Mouse (Mus musculus) retina, adult 2 months (tissue): Measurements from ENCODE around the gene Jade1.

Experiments used
- DNase-seq: peaks from one replicate; pipeline ENCODE4 v3.0.0-alpha.2; 2012; ENCODE audit warnings: low read depth, low spot score

Gene Jade1

DNA sequence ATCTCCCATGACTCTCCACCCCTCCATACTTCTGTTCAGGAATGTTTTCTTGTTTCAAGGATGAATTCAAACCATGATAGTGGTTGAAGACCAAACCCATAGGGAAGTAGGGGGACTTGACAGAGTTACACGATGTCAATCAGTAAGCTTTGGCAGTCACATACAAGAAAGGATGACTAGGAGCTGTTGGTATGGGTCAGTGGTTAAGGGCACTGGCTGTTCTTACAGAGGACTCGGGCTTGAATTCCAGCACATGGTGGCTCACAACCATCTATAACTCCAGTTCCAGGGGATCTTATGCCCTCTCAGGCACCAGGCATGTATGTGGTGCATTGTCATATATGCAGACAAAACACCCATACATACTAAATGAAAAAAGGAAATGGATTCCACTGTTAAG lies 21.7 kb downstream of the Jade1 start:
- DNase-seq: no peak

DNA sequence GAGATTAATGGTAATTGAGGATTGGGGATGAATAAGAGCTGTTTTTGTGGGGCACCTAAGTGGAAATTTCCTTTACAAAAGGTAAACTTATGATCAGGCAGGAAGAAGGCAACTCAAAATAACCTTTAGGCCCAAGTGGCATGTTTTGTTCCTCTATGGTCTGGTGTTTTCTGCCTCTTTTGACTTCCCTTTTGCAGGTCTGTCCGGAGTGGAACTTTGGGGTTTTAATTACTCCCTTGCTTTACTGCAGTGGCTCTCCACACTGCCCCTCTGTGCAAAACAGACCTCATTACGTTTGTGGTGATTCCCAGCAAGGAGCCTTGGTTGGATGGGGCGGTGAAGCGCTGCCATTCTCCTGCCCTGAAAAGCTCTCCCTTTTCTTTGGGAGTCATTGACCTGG lies 24.3 kb downstream of the Jade1 start:
- DNase-seq: no peak

DNA sequence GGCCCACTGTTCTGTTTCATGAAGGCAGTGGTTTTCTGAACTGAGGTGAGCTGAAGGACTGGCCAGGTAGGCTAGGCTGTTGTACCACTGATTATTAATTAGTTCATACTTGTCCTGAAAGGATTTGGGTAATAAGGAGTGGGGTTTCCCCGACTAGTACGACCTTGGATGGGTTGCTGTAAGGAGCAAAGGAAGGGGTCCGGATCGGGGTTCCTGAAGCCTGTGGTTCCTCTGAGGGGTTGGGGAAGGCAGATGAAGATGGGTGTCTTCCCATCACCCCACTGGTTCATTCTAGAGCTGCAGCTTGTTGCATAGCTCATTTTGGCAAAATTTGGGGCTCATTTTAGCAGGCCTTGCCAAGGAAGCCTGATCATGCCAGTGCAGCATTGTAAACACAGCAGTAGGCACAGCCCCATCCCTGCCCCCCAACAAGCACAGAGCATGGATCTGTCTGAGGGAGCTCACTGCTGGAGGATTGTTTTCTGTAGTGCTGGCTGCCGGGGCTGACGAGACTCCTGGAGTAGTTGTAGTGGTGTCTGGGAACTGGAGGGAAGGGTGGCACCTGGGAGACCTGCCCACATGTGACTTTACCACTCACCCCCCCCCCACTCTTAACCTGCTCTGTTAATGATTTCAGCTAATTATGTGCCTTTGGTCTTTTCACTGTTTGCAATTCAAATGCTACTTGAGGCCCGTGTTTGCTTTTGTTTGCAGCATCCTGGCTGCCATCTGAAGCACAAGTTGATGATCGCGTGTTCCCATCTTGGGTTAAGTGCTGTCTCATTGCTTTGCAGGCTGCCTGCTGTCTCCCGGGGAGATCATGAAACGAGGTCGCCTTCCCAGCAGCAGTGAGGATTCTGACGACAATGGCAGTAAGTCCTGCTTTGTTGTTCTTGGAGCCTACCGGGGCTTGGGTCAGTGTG lies 25.1 kb downstream of the Jade1 start:
- no peak for DNase-seq

DNA sequence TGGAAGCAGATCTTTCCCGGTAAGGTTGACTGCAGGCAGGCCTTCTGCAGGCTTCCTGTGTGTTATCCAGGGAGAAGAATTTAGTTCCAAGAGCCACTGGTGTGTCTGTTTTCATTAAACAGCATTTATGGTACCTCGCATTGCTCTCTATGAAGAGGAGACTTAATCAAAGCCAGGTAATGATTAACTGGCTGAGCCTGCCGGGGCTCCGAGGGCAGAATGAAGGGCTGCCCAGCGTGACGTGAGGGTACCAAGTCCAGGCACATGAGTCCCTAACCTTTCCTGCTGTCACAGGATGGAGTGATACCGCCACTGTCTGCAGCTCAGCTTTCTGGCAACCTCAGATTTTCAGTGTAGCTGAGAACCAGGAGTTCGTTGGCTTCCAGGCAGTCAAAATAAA lies 25.9 kb downstream of the Jade1 start:
- no peak for DNase-seq

DNA sequence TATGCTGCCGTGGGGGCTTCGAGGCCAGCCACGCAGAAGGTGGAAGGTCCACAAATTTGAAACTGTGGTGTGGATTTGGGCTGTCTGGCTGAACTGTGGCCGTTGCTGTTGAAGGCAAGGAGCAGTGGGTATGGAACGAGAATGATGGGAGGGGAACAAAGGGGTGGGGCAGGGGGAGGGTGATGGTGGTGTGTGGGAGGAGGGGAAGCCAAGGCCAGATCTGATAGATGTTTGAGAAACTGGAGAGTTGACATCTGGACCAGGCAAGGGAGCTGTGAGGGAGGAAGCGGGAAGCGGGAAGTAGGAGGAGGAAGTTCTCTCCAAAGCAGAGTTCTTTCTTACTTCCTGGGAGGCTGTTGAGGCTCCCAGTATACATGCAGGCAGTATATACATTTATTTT lies 26.7 kb downstream of the Jade1 start:
- DNase-seq: no peak

DNA sequence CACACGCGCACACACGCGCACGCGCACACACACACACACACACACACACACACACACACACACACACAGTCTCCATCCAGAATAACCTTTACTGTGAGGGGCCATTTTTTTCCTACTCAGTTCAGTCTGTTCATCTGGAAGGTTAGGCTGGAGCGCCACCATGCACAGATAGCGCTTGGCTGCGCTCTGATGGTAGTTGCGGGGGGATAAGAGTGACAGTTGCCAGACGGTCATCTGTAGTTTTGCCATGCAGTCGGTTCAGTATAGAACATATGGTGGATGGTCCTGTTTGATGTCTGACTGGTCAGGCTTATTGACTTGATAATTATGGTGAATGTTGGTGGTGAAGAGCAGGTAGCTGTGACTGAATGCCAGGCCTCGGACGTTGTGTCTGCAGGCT lies 27.6 kb downstream of the Jade1 start:
- DNase-seq: no peak

DNA sequence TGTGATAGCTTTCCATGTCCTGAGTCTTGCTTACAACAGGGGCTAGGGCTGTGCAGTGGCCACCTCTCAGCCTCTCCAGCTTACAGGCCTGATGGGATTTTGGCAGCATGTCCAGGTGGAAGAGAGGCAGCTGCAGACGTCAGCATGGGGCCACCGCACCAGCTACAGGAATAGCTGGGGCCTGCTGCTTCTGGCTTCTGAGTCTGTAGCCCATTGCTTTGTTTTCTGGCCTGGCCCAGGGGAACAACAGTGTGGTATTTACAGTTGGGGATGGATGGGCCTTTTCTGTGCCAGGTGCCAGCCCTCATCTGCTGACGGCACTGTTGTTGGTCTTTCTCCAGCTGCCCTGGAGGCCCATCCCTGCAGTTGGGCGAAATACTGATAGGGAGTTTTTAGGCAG lies 28.1 kb downstream of the Jade1 start:
- no peak for DNase-seq

DNA sequence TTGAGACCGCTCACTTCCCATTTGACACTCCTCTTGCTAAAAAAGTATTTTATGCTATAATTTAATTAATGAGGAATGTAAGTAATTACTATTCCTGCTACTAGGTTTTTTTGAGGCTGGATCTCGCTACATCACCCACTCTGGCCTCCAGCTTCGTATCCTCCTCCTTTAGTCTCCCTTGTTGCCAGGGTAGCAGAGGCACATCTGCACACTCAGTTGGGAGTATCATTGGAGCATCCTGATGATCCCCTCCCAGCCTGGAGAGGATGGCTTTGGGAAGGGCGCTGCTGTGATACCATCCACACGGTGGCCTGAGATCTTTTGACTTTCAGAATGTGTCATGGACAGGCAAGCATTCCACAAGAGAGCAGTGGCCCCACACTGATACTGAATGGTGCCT lies 30.0 kb downstream of the Jade1 start:
- DNase-seq: no peak

DNA sequence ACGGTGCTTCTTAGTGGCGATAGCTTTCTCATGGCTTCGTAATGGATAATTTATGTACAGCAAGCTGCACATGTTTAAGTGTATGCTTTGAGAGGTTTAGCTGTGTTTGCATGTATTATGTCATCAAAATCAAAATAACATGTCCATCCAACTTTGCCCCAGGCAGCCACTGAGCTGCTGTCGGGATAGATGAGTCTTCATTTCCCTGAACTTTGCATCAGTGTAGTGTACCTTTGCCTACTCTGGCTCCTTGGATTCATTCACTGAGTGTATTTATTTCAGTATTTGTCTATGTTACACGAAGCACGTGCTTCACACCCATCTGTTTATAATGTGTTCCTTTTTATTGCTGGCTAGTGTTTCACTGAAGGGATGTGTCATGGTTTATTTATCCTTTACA lies 30.8 kb downstream of the Jade1 start:
- no peak for DNase-seq

DNA sequence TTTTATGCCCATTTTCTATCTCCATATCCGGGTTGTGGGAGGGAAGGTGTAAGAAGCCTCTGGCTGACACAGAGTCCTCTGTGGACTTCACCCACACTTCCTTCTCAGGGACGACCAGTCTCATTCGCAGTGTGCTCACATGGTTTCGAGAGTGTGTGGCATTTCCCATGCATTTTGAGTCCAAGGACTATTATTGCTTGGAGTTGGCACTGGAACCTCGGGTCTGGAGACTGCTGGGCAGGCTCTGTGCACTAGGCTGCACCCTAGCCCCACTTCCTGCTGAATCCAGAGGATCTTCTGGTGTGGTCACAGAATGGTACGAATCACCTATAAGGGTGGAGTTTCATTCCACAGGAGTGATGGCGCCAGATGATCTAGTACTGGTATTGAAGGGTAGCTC lies 31.4 kb downstream of the Jade1 start:
- DNase-seq: no peak

DNA sequence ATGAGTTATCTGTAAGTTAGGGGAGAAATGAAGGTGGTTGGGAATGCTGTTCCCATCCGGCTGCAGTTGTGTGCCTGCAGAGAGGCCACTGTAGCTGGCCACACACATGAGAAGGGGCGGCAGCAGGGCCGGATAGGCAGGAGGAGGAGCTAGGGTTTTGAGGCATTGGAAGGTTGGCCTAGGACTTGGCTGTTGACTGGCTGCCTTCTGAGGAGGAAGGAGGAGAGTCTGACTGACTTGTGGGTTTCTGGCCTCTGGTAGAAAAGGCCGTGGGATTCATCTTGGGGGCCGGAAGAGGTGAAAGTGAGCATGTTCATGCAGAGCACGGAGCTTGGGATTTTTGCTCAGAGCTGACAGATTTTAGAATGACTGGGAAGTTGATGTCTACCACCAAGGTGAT lies 32.1 kb downstream of the Jade1 start:
- DNase-seq: no peak

DNA sequence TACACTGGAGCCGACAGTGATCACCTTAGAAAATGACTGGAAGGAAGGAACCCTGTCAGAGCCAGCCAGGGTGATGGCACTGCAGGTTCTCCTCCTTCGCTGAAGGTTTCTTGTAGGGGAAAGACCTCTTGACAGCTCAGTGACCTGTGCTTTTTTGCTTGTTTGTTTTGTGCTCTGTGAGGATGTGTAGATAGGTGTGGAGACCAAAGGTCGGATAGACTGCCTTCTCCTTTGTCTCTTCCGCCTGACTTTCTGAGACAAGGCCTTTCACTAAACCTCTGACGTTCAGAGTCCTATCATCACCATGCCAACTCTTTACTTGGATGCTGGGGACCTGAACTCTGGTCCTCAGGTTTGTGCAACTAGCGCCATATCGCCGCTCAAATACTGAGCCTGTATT lies 33.0 kb downstream of the Jade1 start:
- DNase-seq: no peak

DNA sequence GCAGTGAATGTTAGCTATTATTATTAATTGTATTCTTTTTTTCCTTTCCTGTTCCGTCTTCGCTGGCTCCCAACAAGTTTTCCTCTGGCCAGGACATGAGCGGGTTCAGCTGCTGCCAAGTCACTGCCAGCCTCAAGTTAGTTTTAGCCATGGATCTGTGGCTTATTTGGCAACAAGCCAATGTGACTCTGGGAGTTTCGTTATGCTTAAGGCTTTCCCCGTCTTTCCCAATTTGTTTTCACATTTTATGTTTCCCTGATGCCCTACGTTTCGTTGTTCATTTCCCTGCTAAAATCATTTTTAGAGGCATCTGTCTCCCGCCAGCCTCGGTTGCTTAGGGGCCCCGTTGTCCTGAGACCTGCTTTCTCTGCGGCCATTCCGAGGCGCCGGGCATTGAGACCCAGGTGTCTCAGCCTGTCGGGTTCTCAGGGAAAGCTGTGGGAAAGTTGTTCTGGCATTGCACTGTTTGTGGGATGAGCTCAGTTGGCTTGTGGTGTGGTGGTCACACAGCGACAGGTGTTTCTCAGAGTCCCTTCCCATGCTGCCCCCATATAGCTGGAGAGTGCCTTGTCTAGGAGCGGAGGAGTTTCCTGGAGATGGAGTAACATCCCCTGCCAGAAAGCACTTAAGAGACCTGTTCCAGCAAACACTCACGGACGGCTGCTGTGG lies 33.8 kb downstream of the Jade1 start:
- no peak for DNase-seq

DNA sequence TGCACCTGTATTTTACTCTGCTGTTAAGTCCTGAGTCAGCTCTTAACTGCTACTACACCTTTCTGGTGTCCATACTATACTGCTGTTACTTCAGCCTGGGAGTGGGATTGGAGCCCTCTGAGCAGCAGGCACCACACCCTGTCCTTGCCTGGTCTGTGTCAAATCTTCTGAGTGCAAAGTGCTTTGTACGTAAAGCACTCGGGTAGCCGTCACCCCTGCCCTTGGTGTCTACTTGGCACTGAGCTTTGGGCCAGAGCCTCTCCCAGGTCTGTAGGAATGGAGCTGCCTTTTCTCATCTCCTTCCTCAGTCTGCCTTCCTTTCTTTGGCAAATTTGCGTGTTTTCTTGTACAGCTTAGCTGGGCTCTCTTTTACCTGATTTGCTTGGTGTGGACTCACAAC lies 34.5 kb downstream of the Jade1 start:
- DNase-seq: no peak

DNA sequence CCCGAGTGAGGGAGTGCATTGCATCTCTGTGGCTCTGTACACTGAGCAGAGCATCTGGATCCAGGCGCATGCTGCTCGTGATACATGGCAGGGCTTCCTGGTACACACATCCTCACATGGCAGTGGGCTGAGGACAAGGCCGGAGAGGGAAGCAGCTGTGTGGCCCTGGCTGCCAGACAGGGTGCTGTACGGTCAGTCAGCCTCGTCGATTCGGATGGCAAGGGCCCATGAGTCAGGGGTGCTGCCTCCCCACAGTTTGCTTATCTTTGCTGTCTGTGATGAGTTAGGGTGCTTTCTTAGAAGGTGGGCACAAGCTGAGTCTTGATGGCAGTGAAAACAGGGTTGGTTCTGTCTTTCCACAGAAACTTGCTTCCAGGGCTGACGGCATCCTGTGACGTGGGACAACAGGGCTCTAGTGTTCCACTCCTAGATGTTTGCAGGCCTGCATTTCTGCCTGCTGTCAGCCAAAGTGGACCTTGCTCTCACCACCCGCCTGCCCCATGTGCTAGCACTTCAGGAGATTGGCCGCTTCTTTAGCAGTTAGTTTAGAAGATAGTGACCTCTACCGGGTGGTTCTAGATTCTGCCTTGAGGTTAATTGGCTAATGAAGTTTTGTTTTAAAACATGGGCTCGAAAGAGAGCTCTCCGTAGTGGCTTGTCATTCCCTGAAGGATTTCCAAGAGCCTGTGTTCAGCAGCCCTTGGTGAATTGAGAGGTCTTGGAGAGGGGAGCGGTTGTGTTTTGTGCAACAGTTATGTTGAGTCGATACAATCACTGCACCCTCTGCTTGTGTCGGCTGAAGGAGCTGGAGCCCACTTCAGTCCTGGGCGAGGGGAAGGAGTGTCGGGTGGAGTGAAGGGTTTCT lies 35.4 kb downstream of the Jade1 start:
- DNase-seq: no peak

DNA sequence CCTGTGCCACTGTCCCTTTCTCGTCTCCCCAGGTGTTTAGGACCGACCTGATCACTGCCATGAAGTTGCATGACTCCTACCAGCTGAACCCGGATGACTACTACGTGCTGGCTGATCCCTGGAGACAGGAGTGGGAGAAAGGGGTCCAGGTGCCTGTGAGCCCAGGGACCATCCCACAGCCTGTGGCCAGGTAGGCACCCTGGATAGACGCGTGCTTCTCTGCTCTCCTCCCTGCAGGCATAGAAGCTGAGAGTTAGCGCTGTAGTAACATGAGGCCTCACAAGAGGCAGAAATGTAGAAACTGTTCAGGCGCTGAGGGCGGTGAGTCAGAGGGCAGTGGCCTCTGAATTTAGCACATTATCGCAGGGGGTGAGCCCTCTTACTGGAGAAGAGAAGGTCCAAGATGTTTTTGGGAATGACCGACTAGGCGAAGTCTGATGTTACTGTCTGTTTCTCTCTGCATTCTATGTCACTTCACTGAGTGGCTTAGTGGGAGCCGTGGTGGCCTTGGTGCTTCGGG lies 36.2 kb downstream of the Jade1 start:
- no peak for DNase-seq

DNA sequence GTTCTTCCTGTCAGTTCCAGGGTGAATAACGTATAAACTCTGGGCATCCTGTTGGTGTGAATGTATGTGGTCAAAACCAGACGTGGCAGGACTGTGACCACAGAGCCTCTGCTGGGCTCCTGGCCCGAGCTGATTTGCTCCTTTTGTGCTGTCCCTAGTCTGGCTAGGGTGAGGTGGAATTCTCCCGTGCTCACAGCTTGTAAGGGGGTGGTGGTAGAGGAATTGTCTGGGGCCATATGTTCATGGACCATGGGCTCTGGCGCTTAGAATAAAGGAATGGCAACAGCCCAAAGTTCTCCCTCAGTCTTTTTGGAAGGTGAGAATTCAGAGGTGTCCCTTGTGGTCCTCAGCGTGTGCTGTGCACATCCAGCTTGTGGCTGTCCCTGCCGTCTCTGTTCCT lies 37.3 kb downstream of the Jade1 start:
- no peak for DNase-seq

DNA sequence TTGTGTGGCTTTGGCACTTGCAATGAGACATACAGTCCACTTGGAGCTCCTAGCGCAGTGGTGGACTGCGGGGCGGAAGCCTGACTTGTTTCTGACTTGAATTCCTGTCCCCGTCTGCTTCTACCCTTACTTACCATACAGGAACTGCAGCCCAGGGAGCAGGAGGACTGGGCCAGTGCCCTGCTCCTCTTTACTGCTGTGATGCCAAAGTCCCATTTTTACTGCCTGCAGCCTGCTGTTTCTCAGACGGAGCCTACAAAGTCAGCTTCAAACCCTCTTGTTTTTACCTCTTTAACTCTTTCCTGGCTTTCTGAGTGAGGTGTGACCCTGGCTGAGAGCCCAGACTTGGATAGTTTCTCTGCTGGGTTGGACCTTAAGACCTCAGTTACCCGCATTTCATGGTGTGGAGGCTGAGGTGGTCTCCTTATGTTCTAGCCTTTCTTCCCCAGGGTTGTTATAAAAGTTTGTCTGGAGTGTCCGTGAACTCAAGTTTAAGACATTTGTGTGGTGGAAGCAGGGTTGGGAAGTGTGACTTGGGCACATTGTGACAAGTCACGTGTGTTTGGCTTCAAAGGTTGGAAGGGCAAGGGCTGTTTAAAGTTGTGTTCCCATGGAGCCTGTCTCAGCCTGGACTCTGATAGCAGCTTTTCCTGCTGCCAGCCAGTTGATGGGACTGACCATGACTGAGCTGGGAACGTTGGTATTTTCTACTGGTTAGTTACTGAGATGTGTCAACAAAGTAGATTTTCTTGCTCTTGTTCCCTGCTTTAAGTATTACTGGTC lies 38.8 kb downstream of the Jade1 start:
- no peak for DNase-seq

DNA sequence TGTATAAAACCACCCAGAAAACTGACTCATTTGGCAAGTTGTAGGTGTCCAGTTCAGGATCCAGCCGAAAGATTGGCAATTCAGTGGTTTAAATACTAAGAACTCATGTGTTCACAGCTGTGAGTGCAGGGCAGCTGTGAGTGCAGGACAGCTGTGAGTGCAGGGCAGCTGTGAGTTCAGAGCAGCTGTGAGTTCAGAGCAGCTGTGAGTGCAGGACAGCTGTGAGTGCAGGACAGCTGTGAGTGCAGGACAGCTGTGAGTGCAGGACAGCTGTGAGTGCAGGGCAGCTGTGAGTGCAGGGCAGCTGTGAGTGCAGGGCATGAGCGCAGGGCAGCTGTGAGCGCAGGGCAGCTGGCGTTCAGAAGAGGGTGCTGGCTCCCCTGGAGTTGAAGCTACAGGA lies 39.5 kb downstream of the Jade1 start:
- DNase-seq: no peak

DNA sequence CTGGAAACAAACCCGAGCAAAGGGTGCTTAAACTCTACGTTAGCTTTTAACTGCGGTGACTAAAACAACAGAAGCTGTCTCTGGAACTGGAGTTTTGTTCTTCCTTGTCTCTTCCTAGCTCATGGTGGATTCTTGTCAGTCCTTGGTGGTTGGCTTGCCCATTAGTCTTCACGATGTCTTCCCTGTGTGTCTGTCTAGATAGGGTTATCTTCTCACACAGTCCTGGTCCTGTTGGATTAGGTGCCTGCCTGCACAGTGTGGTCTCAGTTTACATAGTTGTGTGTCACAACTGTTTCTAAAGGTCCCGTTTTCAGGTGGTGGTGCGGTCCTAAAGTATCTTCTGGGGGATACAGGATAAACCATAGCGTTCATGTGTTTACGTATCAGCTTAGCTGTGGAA lies 41.5 kb downstream of the Jade1 start:
- DNase-seq: no peak

DNA sequence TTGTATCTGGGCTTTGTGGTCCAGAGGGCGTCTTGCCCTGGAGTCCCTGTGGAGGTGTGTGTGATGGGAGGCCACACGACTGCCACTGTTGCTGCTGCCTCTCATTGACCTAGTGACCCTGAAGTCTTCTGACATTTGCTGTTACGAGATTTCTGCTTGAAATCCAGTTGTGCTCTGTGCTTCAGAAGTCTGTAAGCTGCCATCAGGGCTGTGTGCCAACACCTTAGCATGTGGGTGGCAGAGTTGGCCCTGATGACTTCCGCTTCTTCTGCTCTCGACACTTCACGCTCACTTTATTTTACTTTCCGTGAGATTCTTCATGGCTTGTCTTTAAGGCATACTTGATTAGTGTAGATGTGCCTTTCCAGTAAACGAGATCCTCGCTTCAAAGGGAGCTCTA lies 42.9 kb downstream of the Jade1 start:
- no peak for DNase-seq
